Mouse (Mus musculus): ENCODE measurements around the gene Fbp1.

- TF ChIP-seq GATA1 (IDR thresholded peaks at IDR 0.05; ENCODE audit: borderline replicate concordance, low read length) (no peak), FLI1 (IDR thresholded peaks at IDR 0.05; ENCODE audit: low read length) (no peak)
Measured at GRCm38 (mm10) chr13:62872252-62872651, 15.8 kb downstream of the Fbp1 start.

Measured in megakaryocyte, embryonic 14.5 days (primary cell).